Mouse (Mus musculus): ENCODE data around the gene N4bp3.
"Not testable (repeated sequence)": the region's sequence is repeated elsewhere in the genome, so short reads cannot be mapped to it uniquely, and the experiment has no call there.

The N4bp3 gene

DNA sequence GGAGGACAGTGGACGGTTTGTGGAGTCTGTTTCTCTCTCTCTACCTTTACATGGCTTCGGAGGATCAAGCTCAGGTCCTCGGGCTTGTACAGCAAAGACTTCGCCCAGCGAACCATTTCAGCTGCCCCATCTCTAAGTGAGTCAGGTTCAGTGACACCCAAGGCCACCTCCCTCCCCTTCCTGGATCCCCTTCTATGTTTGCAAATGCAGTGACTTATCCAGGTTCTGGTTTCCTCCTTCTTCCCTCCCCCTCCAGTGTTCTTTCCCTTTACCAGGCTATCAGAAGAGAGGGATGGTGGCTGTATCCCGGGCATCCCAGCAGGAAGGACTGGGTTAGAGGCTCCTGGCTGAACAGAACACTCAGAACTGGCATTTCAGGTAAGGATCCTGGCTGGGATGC, 3.1 kb upstream of the N4bp3 start:
- DNase-seq (ENCODE audit: low spot score in 2 of 2), result no peak

DNA sequence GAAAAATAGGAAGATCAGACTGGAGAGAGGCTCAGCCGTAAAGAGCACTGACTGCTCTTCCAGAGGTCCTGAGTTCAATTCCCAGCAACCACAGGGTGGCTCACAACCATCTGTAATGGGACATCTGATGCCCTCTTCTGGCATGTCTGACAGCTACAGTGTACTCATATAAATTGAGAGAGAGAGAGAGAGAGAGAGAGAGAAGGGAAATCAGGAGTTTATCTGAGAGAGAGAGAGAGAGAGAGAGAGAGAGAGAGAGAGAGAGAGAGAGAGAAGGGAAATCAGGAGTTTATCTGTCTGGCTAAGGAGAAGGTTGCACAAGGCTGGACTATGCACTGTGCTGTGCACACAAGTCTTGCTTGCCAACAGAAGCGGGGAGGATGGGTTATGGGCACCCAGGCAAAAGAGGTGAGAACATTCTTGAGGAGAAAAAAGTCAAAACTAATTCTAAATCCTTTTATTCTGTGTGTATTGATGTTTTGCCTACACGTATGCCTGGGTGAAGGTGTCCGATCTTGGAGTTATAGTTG, 2.3 kb upstream of the N4bp3 start:
- no peak for DNase-seq (ENCODE audit: low spot score in 2 of 2)

DNA sequence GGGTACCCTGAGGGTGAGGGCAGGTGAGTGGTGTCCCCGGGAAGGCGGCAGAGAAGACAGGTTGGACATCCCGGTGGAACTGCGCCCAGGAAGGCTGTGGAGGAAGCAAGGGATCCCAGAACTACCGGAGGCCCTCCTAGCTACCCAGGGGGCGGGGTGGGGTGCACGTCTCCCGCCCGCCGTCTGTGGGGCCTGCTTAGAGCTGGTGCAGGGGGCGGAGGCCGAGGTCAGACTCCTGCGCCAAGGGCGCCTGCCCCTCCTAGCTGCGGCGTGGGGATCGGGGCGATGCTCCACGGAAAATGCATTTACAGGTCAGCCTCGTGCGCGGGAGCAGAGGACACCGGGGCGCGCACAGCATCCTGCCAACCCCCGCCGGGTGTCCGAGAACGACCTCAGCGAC, 381 bp downstream of the N4bp3 start:
- DNase-seq (ENCODE audit: low spot score in 2 of 2), result no peak

DNA sequence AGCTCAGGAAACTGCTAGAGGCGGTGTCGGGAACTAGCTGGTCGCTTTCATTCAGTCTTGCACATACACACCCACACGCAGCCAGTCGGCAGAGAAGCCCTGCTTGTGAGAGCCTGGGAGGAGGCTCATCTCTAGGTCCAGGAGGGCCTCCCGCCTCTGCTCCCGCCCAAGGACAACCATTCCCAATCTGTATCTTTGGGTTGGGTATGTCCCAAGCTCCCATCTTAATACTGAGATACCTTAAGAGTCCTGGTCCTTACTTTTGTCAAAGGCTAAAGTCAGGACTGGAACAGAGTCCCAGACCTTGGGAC, 798 bp downstream of the N4bp3 start:
- no peak for DNase-seq (ENCODE audit: low spot score in 2 of 2)

DNA sequence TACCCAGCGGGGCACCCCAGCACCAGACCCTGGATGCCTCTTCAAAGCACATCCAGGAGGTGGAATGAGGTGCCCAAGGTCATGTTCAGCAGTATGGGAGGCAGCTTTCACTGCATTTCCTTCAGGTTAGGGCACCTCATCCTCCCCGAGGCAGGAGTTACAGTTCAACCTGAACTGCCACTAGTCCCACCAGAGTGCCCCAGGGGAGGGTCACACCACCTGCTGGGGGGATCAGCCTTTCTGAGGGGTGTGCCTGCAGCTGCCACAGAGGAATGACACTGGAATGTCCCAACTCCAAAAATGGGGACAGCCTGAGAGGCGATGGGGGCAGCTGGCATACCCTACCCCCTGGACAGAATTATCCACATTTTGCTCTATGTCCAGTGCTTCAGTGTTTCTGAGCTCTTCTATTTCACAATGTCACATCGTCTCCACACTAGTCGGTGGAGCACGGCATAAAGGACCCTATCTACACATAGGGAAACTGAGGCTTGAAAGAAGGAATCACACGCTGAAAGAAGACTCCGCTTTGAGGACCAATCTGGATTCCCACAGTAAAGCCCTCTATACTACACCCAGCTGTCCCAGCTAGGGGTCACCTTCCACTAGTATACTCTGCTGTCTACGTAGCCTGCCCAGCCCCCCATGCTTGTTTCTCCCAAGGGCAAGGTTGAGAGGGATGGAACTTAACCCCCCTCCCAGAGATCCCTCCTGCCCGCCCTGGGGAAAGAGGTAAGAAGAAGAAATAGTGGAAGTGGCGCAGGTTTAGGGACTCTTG, 1.3 kb downstream of the N4bp3 start:
- no peak for DNase-seq (ENCODE audit: low spot score in 2 of 2)

DNA sequence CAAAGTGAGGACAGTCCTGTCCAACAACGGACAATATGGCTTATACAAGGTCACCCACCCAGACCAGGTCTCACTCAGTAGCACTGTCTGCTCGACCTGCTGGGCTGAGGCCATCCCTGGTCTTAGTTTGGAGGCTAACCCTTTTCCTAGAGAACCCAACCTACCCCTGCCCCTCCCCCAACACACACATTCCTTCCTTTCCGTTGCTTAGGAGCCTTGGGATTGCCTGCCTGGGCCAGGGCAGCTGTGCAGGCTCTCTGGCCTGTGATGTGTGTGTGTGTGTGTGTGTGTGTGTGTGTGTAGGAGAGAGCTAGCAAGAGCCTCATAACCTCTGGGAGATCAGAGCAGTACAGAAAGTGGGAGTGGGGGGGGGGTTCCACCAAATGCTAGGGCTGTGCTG, 2.1 kb downstream of the N4bp3 start:
- DNase-seq (ENCODE audit: low spot score in 2 of 2), result no peak

DNA sequence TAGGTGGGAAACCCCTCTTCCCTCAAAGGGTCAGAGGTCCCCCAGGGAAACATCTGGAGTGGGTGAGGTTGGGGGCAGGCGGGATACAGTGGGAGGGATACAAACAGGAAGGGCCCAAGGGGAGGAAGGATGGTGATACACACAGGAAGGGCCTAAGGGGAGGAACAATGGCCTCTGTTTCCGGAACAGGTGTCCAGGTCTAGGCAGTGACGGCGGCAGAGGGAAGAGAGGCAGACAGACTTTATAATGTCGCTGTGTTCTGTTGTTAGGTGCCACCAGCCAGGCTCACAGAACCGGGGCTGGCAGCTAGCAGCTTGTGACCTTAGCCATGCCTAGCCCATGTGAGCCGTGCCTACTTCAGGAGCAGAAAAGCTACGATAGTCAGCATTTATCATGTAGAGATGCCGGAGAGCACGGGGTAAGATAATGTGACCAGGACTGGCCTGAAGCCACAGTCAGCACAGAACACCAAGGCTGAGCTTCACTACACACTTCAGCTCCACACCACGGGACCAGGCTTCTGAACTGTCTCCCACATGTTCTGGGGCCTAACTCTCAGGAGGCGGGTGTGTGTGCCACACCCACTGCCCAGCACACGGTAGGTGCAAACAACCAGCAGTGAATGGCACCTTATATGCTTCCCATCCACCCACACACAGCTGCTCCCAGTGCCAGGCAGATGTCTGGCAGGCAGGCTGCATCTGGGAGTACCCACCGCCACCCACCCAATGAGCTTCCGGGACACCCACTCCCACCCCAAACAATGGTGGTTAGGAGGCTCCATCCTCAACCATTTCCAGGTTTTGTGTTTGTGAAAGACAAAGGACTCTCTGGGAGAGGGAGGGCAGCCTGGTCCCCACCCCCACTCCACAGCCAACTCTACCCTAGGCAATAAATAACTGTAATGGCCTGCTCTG, 3.6 kb downstream of the N4bp3 start:
- no peak for DNase-seq (ENCODE audit: low spot score in 2 of 2)

DNA sequence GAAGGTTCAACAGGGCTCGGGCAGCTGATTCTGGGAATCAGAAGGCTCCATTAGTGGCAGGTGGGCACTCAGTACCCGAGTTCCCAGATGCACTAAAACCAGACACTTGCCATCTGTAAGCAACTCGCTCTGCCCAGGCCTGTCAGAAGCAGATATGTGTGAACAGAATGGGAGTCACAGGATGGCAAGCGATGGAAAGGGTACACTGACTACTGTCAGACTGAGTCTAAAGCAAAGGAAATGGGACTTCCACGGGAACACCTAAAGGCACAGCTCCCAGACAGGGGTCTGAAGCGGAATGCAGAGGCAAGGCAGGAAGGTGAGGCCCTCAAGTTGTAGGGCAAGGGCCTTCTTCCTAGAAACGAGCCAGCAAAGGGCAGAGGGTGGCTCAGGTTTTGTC, 4.4 kb downstream of the N4bp3 start:
- DNase-seq (ENCODE audit: low spot score in 2 of 2), result no peak

DNA sequence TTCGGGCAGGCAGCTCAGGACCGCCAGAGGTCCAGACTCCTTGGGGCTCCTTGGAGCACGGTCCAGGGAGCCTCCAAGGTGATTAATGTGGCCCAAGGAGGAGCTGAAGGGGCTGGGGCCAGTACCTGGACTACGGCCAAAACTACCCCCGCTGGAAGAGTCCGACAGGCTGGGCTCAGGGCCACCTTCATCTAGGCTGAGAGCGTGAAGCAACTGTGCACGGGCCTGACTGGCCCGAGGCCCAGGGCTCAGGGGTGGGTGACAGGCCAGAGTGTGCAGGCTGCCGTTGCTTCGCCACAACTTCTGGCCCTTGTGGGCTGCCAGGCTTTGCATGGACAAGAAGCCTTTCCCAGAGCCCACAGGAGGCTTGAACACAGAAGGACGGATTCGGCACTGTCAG, 5.3 kb downstream of the N4bp3 start:
- no peak for DNase-seq (ENCODE audit: low spot score in 2 of 2)

DNA sequence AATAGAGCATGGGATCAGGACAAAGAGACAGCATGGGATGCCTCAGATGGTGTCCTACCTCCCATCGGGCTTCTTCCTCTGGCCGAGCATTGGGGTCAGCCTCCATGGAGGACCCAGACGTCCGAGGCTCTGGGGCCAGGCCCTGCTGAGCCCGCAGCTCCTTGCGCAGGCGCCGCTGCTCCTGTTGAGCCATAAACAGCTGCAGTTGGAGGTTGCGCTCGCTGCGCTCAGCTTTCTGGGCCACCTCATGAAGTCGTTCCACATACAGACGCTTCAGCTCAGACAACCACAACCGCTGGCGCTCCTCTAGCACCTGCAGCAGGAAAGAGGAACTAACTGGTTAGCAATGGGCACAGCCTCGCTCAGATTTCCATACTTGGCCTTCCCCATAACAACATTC, 6.4 kb downstream of the N4bp3 start:
- no peak for DNase-seq (ENCODE audit: low spot score in 2 of 2)

DNA sequence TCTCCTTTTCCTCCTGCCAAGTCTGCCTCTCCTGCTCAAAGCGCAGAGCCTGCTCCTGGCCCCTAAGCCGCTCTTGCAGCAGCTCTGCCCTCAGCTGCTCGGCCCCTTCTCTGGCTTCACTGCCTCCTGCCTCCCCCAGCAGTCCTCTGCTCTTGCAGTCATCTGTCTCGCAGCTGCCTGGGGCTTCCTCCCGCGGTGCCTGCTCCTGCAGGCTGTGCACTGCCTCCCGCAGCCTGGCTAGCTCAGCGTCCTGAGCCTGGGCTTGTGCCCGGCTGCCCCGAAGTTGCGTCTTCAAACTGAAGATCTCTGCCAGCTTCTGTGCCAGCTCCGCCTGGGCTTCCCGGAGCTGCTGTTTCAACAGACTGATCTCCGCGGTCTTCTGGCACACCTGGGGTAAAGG, 6.9 kb downstream of the N4bp3 start:
- DNase-seq (ENCODE audit: low spot score in 2 of 2), result no peak

DNA sequence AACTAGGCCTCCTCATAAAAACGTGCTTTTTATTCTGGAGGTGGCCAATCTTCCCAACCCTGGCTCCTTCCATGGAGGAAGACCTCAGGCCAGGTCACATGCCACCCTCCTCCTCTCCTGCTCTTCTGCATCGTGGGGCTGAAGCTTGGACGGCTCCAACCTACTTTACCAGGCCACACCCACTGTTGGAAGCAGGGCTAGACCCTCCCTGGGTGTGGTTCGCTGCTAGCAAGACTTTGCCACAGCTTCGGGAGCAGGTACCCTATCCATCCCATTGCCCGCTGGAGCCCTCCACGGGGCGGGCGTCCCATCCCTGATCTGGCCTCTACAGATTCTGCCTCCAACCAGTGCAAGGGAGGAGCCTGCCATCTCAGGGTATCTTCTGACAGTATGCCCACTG, 7.4 kb downstream of the N4bp3 start:
- DNase-seq (ENCODE audit: low spot score in 2 of 2), result no peak

DNA sequence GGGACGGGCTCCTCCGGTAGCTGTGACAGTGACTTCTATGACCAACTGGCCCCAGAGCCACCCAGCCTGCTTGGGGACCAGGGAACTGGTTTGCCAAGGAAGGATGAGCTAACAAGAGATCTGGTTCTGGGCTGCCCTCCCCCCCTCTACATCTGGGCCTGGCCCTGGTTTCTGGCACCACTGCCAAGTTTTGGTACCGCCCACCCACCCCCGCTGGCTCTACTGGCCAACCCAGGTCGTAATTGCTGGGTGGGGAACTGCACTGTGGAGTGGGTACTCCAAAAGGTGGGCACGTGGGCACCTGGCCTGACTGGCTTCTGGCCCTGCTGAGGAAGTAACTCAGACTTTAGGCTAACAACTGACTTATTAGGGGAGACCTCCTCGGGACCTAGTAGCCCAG, 9.9 kb downstream of the N4bp3 start:
- no peak for DNase-seq (ENCODE audit: low spot score in 2 of 2)

DNA sequence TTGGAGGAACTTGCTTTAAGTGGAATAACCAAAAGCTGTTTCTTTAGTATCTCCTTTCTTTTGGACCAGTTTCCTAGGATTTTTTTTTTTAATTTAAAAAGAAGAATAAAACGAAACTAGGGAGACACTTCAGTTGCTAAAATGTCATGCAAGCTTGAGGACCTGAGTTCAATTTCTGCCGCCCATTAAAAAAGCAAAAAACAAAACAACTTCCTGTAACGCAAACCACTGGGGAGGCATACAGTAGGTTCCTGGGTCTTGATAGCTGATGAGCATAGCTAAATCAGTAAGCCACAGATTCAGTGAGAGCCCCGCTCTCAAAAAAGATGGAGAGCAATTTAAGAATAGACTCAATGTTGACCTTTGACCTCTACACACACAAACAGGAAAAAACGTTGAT, 12.1 kb downstream of the N4bp3 start:
- no peak for DNase-seq (ENCODE audit: low spot score in 2 of 2)

DNA sequence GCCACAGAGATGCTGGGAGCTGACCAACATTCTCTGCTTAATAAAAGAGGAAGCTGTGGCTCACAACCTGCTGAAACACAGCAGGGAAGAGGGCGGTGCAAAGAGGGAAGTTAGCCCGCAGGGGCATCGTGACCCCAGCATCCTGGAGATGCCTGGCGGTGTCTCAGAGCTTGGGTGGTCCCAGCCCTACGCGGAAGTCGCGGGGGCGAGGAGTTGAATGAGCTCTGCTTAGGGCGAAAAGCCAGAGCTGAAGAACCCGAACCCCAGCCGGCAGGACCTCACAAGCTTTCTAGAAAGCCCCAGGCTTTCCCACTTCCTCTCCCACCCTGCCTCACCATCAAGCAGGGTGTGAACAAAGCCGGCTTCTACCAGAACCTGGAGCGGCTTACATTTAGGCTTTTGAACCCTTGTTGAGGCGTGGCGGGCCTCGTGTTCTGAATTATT, 12.6 kb downstream of the N4bp3 start:
- no peak for DNase-seq (ENCODE audit: low spot score in 2 of 2)

DNA sequence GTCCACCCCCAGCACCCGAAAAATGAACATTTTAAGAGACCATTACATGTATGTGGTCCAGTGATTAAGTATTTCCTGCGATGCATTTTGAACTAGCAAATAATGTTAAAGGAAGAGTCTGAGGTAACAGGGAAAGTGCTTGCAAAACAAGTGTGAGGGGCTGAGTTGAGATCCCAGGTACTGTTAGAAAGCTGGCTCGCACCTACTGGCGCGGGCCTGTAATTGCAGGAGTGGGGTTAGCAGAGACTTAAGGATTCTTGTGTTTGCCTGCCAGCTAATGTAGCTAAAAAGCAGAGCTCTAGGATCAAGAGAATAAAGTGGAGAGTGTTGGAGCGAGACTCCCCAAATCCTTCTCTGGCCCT, 14.3 kb downstream of the N4bp3 start:
- DNase-seq (ENCODE audit: low spot score in 2 of 2), result peak in 1 of 2 experiments; percentile 57

DNA sequence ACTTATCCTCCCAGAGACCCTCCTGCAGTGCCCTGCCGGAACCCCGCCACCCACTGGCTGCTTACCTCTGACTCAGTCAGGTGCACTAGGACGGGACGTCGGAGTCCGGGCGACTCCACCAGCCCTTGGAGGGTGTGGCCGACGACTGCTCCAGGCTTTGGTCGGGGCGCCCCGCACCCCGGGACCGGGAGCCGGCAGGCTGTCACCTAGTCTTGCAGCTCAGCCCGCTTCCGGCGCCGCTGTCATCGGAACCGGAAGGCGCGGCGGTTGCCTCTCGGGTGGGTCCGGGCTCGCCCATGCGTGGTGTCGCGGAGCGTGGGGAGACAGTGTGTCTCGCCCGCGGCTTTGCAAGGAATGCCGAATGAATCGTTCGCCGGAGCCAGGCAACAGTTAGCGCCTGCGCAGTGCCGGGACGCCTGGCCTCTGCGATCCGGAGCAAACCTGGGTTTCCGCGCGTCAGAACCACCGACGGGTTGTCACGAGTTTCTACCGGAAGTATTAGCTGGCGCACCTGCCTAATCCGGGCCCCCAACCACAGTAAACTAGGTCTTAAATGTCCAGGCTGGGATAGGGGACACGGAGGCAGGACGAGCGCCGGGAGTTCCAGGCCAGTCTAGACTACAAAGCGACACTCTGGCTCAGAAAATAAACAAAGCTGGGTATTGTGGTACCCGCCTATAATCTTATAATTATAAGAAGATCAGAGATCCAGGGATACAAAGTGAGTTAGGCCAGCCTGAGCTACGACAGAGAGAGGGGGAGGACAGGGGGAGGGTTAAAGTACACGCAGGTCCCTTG, 14.9 kb downstream of the N4bp3 start, which contains the start of gene Rmnd5b:
Gene Rmnd5b (minus strand): TSS at position 372 of the 798 bp plus-strand sequence.
- peak; percentile 93 to 94 for DNase-seq (ENCODE audit: low spot score in 2 of 2)

DNA sequence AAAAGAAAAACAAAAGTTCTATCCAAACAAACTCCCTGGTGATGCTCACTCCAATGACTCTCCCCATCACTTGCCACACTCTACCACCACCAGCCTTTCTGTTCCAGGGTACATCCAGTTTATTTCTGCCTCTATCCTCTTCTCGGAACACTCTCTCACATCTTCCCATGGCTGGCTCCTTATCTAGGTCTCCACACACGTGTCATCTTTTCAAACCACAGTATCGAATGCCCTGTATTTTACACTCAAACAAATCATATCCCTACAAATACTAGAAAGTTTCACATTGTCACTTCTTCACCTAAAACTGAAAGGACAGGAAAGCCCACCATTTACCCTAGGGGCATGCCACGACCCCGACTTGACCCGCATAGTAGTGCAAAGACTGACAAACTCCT, 15.5 kb downstream of the N4bp3 start:
- no peak for DNase-seq (ENCODE audit: low spot score in 2 of 2)

DNA sequence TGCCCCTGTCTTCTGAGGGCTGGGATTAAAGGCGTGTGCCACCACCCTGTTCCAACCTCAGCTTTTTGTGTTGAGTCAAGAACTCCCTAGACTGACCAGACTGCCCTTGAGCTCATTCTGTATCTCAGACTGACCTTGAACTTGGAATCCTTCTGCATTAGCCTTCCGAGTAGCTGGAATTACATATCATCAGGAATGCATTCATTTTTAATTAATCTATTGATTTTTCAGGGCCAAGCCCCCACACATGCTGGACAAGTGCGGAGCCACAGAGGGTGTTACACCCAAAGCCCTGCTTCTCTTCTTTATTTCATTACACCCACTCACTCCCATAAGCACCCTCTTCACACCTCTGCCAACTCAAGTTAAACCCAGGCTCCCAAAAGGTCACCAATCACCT, 16.9 kb downstream of the N4bp3 start:
- DNase-seq (ENCODE audit: low spot score in 2 of 2), result no peak

DNA sequence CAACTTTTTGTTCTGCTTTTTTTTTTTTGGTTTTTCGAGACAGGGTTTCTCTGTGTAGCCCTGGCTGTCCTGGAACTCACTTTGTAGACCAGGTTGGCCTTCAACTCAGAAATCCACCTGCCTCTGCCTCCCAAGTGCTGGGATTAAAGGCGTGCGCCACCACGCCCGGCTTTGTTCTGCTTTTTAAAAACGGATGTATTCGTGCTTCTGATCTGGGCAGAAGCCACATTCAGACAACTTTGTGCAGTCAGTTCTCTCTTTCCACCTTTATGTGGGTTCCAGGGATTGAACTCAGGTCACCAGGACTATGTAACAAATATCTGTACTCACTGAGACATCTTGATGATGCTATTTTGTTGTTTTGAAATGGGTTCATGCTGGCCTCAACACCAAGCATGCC, 17.4 kb downstream of the N4bp3 start:
- not testable (repeated sequence) for DNase-seq (ENCODE audit: low spot score in 2 of 2)

DNA sequence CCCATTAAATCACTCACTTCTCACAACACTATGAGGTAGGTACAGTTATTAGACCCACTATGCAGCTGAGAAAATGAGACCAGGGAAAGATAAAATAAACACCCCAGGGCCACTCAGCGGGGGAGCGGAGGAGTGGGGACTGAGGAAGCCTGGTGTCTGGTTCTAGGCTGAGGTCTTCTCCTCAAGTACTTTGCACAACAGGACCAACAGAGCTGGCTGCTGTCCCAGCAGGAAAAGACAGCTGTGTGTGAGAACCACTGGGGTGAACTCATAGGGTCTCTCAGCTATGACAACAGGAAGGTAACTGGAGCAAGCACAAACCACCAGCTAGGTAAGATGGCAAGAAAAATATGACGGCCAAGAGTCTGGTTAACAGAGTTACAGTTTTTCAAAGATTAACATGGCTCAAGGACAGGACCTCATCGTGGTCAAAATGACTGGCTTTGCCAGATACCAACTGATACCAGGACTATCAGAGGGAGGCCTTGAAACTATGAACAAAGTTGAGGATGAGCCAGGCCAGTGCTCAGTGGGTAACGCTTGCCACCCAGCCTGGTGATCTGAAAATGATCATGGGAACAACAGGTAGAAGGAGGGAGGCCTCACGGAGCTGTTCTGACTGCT, 18.4 kb downstream of the N4bp3 start:
- no peak for DNase-seq (ENCODE audit: low spot score in 2 of 2)

Measured in frontal cortex, postnatal 14 days (tissue).